8 mouse cellular contexts compared by ENCODE assay signal in the genomic region with DNA sequence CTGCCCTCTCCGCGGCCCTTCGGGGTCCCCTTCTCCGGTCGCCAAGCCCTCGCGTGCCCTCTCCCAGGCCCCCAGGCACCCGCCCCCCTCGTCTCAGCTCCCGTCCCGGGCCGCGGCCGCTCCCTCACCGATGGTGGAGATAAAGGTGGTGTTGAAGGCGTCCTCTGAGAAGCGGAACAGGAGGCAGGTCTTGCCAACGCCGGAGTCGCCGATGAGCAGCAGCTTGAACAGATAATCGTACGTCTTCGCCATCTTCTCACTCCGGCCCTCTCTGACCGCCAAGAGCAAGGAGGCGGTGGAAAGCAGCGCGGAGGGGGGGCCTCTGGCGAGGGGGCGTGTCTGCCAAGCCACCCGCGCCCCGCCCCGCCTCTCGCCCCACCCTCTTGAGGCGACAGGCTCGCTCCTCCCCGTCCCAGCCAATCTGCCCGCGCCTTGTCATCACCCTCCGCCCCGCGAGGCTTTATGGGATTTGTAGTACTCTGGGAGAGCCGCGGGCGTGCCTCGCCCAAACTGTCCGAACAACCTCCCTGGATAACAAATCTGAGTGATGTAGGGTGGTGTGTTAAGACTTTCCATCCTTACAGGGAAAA. TPM values are rescaled to one million over a fixed set of nuclear protein-coding genes. Genes with fewer than 3 reads are reported as not detected.
DNase-seq lines count a peak whose midpoint lies in the region; ATAC-seq lines count a peak whose summit lies in the region.

A gene (minus strand): TSS at position 306 of the 590 bp plus-strand sequence.

- under 1% methylated on average over 48 of the region's 49 CpGs for WGBS in hindbrain, embryonic 11.5 days

- no peaks in the 10 kb centered on the region for H3K9me3 ChIP-seq in hindbrain, embryonic 11.5 days (ENCODE audit: control insufficient read depth, low read length)

- no peaks in the 10 kb centered on the region for H3K36me3 ChIP-seq in hindbrain, embryonic 11.5 days (ENCODE audit: control insufficient read depth, insufficient read depth, low read length)

- no peaks in the 10 kb centered on the region for H3K27me3 ChIP-seq in hindbrain, embryonic 11.5 days (ENCODE audit: control insufficient read depth, insufficient read depth, low read length)

- H3K27ac ChIP-seq in hindbrain, embryonic 11.5 days (ENCODE audit: low read depth, low read length), result peak within 1 kb of the TSS; percentile 54; the same call in 1 of the 2 replicates

- peak; percentile 99 for ATAC-seq in hindbrain, embryonic 11.5 days (ENCODE audit: low FRiP score)

- peak within 1 kb of the TSS; percentile 76 for H3K4me2 ChIP-seq in hindbrain, embryonic 11.5 days (replicated peaks; ENCODE audit: low read depth, low read length)

- peak within 1 kb of the TSS; percentile 65 for H3K9ac ChIP-seq in hindbrain, embryonic 11.5 days (ENCODE audit: low read depth, low read length)

- peak within 1 kb of the TSS; percentile 58 for H3K4me3 ChIP-seq in hindbrain, embryonic 11.5 days (ENCODE audit: low read depth, low read length)

- H3K4me1 ChIP-seq in hindbrain, embryonic 11.5 days (replicated peaks; ENCODE audit: control insufficient read depth, insufficient read depth, low read length), result 0 out of 2 replicates have a peak, but pooled peaks cover 2% of the 10 kb centered on the region

- peak; percentile 98 for DNase-seq in Muller cell, postnatal 12 days (ENCODE audit: inconsistent ontology term)
- DNase-seq in cerebellum, adult 9-11 months, result peak; percentile 96
- peak; percentile 91 to 97 for DNase-seq in frontal cortex, adult 2 months (ENCODE audit: extremely low spot score in 1 of 2, low spot score in 1 of 2)
- DNase-seq in hindbrain, embryonic 11.5 days (ENCODE audit: low spot score), result peak; percentile 99
- peak; percentile 94 to 96 for DNase-seq in layer of hippocampus, postnatal 10 days (ENCODE audit: low spot score in 2 of 2)
- DNase-seq in lung, postnatal 10 days, result peak; percentile 98
- DNase-seq in ovary, postnatal 36 days (ENCODE audit: low spot score), result peak; percentile 97
- peak; percentile 97 for DNase-seq in thymus, postnatal 25 days

RNA-seq across cellular contexts. Expression of the gene that starts here (rescaled TPM):
- polyA plus RNA-seq in frontal cortex, adult 2 months (2012; rRNA removed), result 17.8 and 19.4 TPM in 2 replicates
- 34.3 and 34.9 TPM in 2 replicates for polyA plus RNA-seq in hindbrain, embryonic 11.5 days (2014; fragmentation: Nextera tagmentation; extraction: Ambion mirVana)
- 10 to 100 TPM; 27.1 to 31.3 TPM for total RNA-seq in layer of hippocampus, postnatal 10 days (2021)

Comparison
In these comparisons a context has a peak if more than half of its experiments do, and no peak if none do; other contexts are left out.
1. Peak in every context shown above with its lines: DNase-seq, ATAC-seq, H3K4me3 ChIP-seq and H3K27ac ChIP-seq.